Mouse (Mus musculus) small intestine, adult 2 months (tissue): ENCODE data around the gene Zbtb7b. TPM values are rescaled to one million over a fixed set of nuclear protein-coding genes. Genes with fewer than 3 reads are reported as not detected.

ENCODE experiments used
- H3K27ac ChIP-seq: fragments of 200-500 bp; 2 replicates; pipeline ENCODE4 v1.5.1; 2012; ENCODE audit warnings: low read depth, low read length, control low read depth, inconsistent platforms; ENCODE audit not compliant: insufficient read depth
- H3K27me3 ChIP-seq: fragments of 200-500 bp; 2 replicates; pipeline ENCODE4 v1.6.1; 2012; ENCODE audit warnings: mild to moderate bottlenecking, moderate library complexity, low read length, inconsistent platforms; ENCODE audit not compliant: control insufficient read depth, insufficient read depth
- H3K36me3 ChIP-seq: fragments of 200-500 bp; 2 replicates; pipeline ENCODE4 v1.6.1; 2012; ENCODE audit warnings: mild to moderate bottlenecking, low read length, control low read depth, inconsistent platforms; ENCODE audit not compliant: control insufficient read depth, insufficient read depth
- H3K4me1 ChIP-seq: fragments of 200-500 bp; 2 replicates; pipeline ENCODE4 v1.6.1; 2012; ENCODE audit warnings: low read length, inconsistent platforms, mixed read lengths; ENCODE audit not compliant: control insufficient read depth, insufficient read depth, insufficient read length
- H3K4me3 ChIP-seq: fragments of 200-500 bp; 2 replicates; pipeline ENCODE4 v1.5.1; 2012; ENCODE audit warnings: low read depth, mild to moderate bottlenecking, control low read depth, inconsistent platforms, low read length, moderate library complexity
- CTCF ChIP-seq: fragments of 200-500 bp; IDR thresholded peaks from 2 replicates; pipeline ENCODE4 v1.5.1; 2012; ENCODE audit warnings: low read depth, mild to moderate bottlenecking, control low read depth, inconsistent platforms, low read length, moderate library complexity, mixed read lengths; ENCODE audit not compliant: insufficient replicate concordance, insufficient read length; ENCODE audit errors: extremely low read depth
- POLR2A ChIP-seq: fragments of 200-500 bp; IDR thresholded peaks from 2 replicates; pipeline ENCODE4 v1.6.1; 2012; ENCODE audit warnings: low read depth, mild to moderate bottlenecking, control low read depth, inconsistent platforms, low read length, moderate library complexity
- WGBS: fragments of 180-500 bp; shearing (Covaris S2); methylation state at CpG from one replicate; pipeline ENCODE4 v1.1.7; 2018; 5-methylcytosine and 5-hydroxymethylcytosine counted together
- polyA plus RNA-seq: library from polyadenylated mRNA; depleted of rRNA; stranded (reverse); fragments of >200 nt; gene quantifications from 2 replicates; pipeline ENCODE4 v1.2.3, GENCODE M21; 2012

Zbtb7b gene
- polyA plus RNA-seq, 1 experiment = 262 TPM

DNA sequence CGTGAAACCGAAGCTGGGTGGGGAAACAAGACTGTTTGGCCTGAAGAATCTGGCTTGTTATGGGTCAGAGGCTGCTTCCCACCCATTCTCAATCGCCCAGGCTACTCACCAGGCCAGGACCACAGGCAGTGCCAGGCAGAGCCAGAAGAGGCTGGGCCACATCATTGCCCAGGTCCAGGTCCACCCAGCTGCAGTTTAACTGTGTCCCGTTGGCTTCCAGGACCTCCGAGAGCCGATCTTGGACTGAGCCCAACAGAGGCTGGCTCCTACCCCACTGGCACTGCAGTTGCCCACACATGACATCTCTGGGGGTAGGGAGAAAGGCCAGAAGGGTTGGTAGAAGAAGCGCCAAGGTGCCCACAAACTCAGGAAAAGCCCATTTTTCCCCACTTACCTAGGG is 51.3 kb downstream of the Zbtb7b start:
- Histone ChIP-seq H3K4me1 (peaks cover 11% of the 10 kb centered on the region), H3K27me3 (no peaks in the 10 kb centered on the region), H3K4me3 (no peak overlapping the region), H3K27ac (no peak overlapping the region), H3K36me3 (peaks cover 6% of the 10 kb centered on the region; the same call in 1 of the 2 replicates)
- WGBS = 57% methylated on average over 7 of the region's 7 CpGs
- no peak for TF ChIP-seq CTCF

DNA sequence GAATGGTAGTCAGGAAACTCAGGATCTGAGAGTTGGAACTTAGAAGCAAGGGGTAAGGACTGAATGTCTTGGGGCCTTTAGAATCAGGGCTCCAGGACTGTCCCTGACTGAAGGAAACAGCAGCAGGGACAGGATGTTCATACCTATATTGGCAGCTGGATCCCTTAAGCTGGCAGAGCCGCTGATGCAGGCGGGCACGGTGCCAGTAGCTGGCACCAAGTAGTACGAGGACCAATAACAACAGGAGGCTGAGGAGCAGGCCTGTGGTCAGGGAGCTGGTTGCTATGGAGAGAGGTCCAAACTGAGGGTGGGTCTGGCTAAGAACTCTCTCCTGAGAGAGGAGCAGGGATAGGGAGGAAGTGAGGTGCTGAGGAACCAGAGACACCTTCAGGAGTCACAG is 52.8 kb downstream of the Zbtb7b start:
- Histone ChIP-seq H3K36me3 (peaks cover 6% of the 10 kb centered on the region; the same call in 1 of the 2 replicates), H3K27me3 (no peaks in the 10 kb centered on the region), H3K4me1 (peaks cover 11% of the 10 kb centered on the region), H3K4me3 (no peak overlapping the region), H3K27ac (no peak overlapping the region)
- TF ChIP-seq CTCF (no peak), POLR2A (no peak)
- 40% methylated on average over 4 of the region's 4 CpGs for WGBS

DNA sequence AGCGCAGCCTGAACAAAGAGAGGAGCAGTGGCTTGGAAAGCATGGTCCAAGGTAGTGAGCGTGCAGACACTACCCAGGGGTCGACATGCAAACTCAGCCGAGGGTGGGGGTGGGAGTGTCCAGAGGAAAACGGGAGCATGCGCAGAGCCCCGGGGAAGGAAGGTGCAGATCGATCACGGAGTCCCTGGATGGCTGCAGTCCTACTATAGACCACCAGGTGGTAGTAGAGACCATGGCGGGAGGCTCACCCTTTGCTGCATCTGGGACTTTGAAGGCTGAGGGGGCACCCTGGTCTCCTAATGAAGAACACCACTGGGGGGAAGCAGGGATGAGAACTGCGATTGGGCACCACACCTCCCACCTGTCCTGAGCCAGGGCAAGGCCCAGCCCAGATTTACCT is 54.1 kb downstream of the Zbtb7b start:
- peaks cover 11% of the 10 kb centered on the region for H3K4me1 ChIP-seq
- peaks cover 5% of the 10 kb centered on the region; the same call in 1 of the 2 replicates for H3K36me3 ChIP-seq
- TF ChIP-seq POLR2A (no peak), CTCF (peak; percentile 88)
- H3K27me3 ChIP-seq = no peaks in the 10 kb centered on the region
- 7% methylated on average over 11 of the region's 11 CpGs for WGBS
- H3K27ac ChIP-seq = no peak overlapping the region
- peak overlapping the region; percentile 21; the same call in 1 of the 2 replicates for H3K4me3 ChIP-seq

DNA sequence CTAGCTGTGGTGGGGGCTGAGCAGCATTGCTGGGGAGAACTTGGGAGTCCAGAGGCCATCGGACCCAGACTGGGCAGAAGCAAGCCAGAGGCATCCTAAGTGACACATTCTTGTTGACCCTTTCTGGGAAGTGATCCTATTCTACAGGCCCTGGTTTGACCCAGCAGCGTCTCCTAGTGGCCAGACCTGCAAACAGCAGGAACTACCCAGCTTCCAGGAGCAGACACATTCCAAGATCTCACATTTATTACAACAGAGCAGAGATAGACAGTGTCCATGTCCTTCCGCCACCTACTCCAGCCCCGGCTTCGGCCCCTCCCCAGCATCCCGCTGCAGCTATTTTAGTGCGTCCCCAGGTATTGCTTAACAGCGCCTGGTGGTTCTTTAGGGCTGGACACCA is 55.2 kb downstream of the Zbtb7b start:
- H3K27me3 ChIP-seq = no peaks in the 10 kb centered on the region
- H3K4me3 ChIP-seq = no peak overlapping the region
- WGBS = 13% methylated on average over 8 of the region's 8 CpGs
- peaks cover 11% of the 10 kb centered on the region for H3K4me1 ChIP-seq
- TF ChIP-seq POLR2A = no peak
- peak; percentile 97; the same call in 1 of the 2 replicates for TF ChIP-seq CTCF
- H3K36me3 ChIP-seq = peaks cover 4% of the 10 kb centered on the region; the same call in 1 of the 2 replicates
- H3K27ac ChIP-seq = peak overlapping the region; percentile 42; the same call in 1 of the 2 replicates

DNA sequence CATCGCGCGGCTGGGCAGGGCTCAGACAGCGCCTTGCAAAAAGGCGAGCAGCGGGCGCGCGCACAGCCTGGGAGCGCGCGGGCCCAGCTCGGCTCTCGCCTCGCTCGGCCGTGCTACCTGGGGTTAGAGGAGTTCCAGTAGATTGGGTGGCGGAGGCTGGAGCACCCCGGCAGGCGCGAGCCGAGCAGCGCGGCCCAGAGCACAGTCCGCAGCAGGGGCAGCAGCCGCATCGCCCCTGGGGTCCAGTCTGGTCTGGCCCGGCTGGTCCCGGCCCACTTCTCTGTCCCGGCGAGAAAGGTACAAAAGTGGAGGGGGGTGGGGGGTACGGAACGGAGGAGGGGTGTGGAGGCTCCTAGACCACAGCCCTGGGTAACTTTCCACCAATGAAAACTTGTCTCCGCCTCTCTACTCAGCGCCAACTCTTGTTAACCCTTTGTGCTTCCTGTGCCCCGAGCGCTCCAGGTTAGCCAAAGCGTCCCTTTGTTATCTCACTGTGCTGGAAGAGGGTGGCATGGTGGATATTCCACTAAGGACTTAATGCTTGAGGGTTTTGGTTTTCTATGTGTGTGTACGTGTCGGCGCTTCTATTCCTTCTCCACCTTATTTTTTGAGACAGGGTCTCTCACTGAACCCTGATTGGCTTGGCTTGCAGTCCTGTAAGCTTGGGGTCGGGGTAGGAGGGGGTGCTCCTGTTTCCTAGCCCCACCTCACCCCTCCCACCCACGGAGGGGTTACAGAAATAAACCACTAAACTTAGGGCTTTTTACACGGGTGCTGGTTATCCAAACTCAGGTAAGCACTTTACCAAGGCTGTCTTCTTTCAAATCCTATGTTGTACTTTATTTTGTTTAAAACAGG is 56.6 kb downstream of the Zbtb7b start, which contains the start of gene Efna4:
Gene Efna4 (minus strand): TSS at position 308 of the 858 bp plus-strand sequence.
- H3K4me1 ChIP-seq = peaks cover 15% of the 10 kb centered on the region
- no peak for TF ChIP-seq POLR2A
- TF ChIP-seq CTCF = no peak
- peak within 1 kb of the TSS; percentile 42 for H3K27ac ChIP-seq
- under 1% methylated on average over 44 of the region's 44 CpGs for WGBS
- peak within 1 kb of the TSS; percentile 87 for H3K4me3 ChIP-seq
- H3K36me3 ChIP-seq = peaks cover 6% of the 10 kb centered on the region; the same call in 1 of the 2 replicates
- no peaks in the 10 kb centered on the region for H3K27me3 ChIP-seq

DNA sequence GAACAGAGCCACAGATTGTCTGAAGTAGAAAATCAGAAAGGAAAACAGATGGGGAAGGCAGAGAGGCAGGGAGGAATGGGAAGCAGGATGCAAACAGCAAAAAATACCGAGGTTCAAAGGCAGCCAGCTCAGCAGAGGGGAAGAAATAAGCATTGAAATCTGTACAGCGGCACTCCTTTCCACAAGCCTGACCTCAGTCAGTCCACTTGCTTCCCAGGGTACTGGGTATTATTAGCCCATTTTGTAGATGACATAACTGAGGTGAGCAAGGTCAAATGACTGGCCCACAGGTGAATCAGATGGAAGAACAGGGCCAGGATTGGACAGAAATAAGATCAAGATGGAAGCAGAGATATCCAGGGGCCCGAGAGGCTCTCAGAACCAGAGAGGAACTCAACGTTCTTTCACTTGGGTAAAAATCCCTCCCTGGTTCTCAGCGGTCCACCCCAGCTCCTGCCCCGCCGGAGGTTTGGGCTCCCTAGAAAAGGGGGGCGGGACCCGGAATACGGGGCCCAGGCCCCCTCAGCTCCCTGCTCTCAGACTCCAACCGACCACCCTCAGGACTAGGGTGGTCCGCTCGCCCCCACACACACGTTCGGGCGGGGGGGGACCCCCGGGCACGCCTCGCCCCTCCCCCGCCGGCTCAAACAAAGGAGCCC is 57.4 kb downstream of the Zbtb7b start:
- TF ChIP-seq POLR2A = no peak
- TF ChIP-seq CTCF = no peak
- Histone ChIP-seq H3K4me1 (peaks cover 19% of the 10 kb centered on the region), H3K36me3 (peaks cover 5% of the 10 kb centered on the region; the same call in 1 of the 2 replicates), H3K27me3 (no peaks in the 10 kb centered on the region), H3K27ac (no peak overlapping the region), H3K4me3 (peak overlapping the region; percentile 87)
- under 1% methylated on average over 21 of the region's 21 CpGs for WGBS

DNA sequence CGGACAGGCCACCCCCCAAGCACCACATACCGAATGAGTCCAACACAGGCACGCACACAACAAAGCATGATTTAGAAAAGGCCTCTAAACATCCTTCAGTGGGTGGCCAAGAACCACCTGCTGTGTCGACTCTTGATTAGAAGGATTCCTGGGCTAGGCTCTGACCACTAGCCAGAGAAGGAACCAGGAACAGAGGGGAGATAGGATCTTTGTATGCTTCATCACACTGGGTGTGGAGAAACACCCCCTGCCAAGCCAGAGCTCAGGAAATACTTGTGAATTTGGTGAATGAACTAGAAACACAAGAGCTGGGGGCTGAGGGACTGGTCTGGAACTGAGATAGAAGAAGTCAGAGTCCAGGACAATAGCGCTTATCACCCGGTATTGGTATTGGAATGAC is 58.0 kb downstream of the Zbtb7b start:
- Histone ChIP-seq H3K27me3 (no peaks in the 10 kb centered on the region), H3K4me3 (peak overlapping the region; percentile 87), H3K36me3 (peaks cover 5% of the 10 kb centered on the region; the same call in 1 of the 2 replicates), H3K4me1 (peaks cover 24% of the 10 kb centered on the region), H3K27ac (no peak overlapping the region)
- 20% methylated on average over 6 of the region's 6 CpGs for WGBS
- TF ChIP-seq CTCF (no peak), POLR2A (no peak)
